Mouse (Mus musculus): ENCODE measurements around the gene Aif1l. TPM values are rescaled to one million over a fixed set of nuclear protein-coding genes. Genes with fewer than 3 reads are reported as not detected.

Aif1l gene
- total RNA-seq, 2 experiments from 2014 or later, result 4.8 to 5.2 TPM

- DNase-seq (ENCODE audit: low spot score in 2 of 2), result no peak
Measured at GRCm38 (mm10) chr2:31998443-31998842, 48.5 kb downstream of the Aif1l start.

GRCm38 (mm10) chr2:32008311-32008710 is 58.4 kb downstream of the Aif1l start:
- no peak for DNase-seq (ENCODE audit: low spot score in 2 of 2)

GRCm38 (mm10) chr2:32008716-32009115 is 58.8 kb downstream of the Aif1l start:
- DNase-seq (ENCODE audit: low spot score in 2 of 2), result no peak

- DNase-seq (ENCODE audit: low spot score in 2 of 2), result no peak
Measured at GRCm38 (mm10) chr2:32019704-32020103, 69.8 kb downstream of the Aif1l start.

GRCm38 (mm10) chr2:32020229-32020628 is 70.3 kb downstream of the Aif1l start:
- no peak for DNase-seq (ENCODE audit: low spot score in 2 of 2)

Other genes starting within 250 kb of the Aif1l start
- not detected for gene Qrfp, start 139.6 kb upstream of the Aif1l start, total RNA-seq (2021)
- gene Fibcd1, start 104.1 kb upstream of the Aif1l start, total RNA-seq (2021), result 1 to 10 TPM; 7.4 to 9.2 TPM
- gene Lamc3, start 62.8 kb upstream of the Aif1l start, total RNA-seq (2021), result 1 to 10 TPM; 5.7 to 7.9 TPM
- gene Nup214, start 24.3 kb downstream of the Aif1l start, total RNA-seq (2021), result 10 to 100 TPM; 54.4 to 56.3 TPM
- gene Fam78a, start 134.7 kb downstream of the Aif1l start, total RNA-seq (2021), result 1 to 10 TPM; 6.2 to 9.6 TPM
- gene Plpp7, start 145.4 kb downstream of the Aif1l start, total RNA-seq (2021), result 10 to 100 TPM; 27.1 to 32.4 TPM
- 100 to 1,000 TPM; 259 to 266 TPM for gene Prrc2b, start 200.9 kb downstream of the Aif1l start, total RNA-seq (2021)

Measured in left cerebral cortex, adult 18-20 months (tissue).